11 mouse cellular contexts compared by ENCODE assay signal in genomic region chr1:34666226-34666662, GRCm38 (mm10).
A peak's percentile ranks its signal among the peaks of the same experiment; 100 is the strongest.
DNase-seq lines count a peak whose midpoint lies in the region; ATAC-seq and TF ChIP-seq lines count a peak whose summit lies in the region.
"Had no signal": no experiment of that assay in that cellular context is flagged by ENCODE, and none has a peak within 500 bp of the region (broad histone marks: within the 10 kb centered on the region; RNA-seq: fewer than 3 reads in every experiment).

No protein-coding gene starts in this region.

- H3K4me1 ChIP-seq in forebrain, postnatal 0 days (ENCODE audit: insufficient read depth) = no peaks in the 10 kb centered on the region
- peaks cover 10% of the 10 kb centered on the region for H3K4me1 ChIP-seq in midbrain, embryonic 15.5 days
- H3K4me1 ChIP-seq: megakaryocyte, embryonic 14.5 days had no signal

- H3K9ac ChIP-seq in forebrain, postnatal 0 days = no peak overlapping the region
- H3K9ac ChIP-seq in midbrain, embryonic 15.5 days = no peak overlapping the region

- H3K9me3 ChIP-seq in forebrain, postnatal 0 days (ENCODE audit: low read length) = no peaks in the 10 kb centered on the region
- no peaks in the 10 kb centered on the region for H3K9me3 ChIP-seq in midbrain, embryonic 15.5 days
- H3K9me3 ChIP-seq: megakaryocyte, embryonic 14.5 days had no signal

- TF ChIP-seq CTCF in forebrain, postnatal 0 days (IDR thresholded peaks at IDR 0.05; ENCODE audit: low read depth) = no peak

- H3K4me2 ChIP-seq in forebrain, postnatal 0 days (ENCODE audit: low read depth) = no peak overlapping the region
- no peak overlapping the region for H3K4me2 ChIP-seq in midbrain, embryonic 15.5 days

- peak; percentile 83 for ATAC-seq in forebrain, postnatal 0 days
- ATAC-seq in midbrain, embryonic 15.5 days (replicated peaks) = peak; percentile 84

- DNase-seq in ZHBTc4 (ENCODE audit: low read depth, low spot score) = peak; percentile 12
- peak; percentile 31 for DNase-seq in brain, adult 2 months (ENCODE audit: low read depth, low spot score)
- peak; percentile 47 for DNase-seq in forebrain, postnatal 0 days
- DNase-seq in thymus, postnatal 25 days = no peak
- no peak for DNase-seq in ovary, adult 18-20 months (ENCODE audit: low spot score)
- DNase-seq in kidney, postnatal 25 days = no peak
- DNase-seq: adrenal gland, postnatal 36 days; heart, adult 18-20 months; kidney, adult 8-10 months had no signal

- no peak overlapping the region for H3K4me3 ChIP-seq in forebrain, postnatal 0 days (ENCODE audit: low read depth, low read length)
- no peak overlapping the region for H3K4me3 ChIP-seq in midbrain, embryonic 15.5 days
- H3K4me3 ChIP-seq: megakaryocyte, embryonic 14.5 days had no signal

- 21% methylated on average over 13 of the region's 13 CpGs for WGBS in forebrain, postnatal 0 days
- WGBS in midbrain, embryonic 15.5 days = 25% methylated on average over 13 of the region's 13 CpGs

- peak overlapping the region; percentile 41; the same call in 1 of the 2 replicates for H3K27ac ChIP-seq in forebrain, postnatal 0 days (ENCODE audit: low read depth, low read length)
- peak overlapping the region; percentile 80 for H3K27ac ChIP-seq in midbrain, embryonic 15.5 days

- H3K36me3 ChIP-seq in forebrain, postnatal 0 days (ENCODE audit: insufficient read depth) = no peaks in the 10 kb centered on the region
- no peaks in the 10 kb centered on the region for H3K36me3 ChIP-seq in midbrain, embryonic 15.5 days (replicated peaks)

- H3K27me3 ChIP-seq in forebrain, postnatal 0 days (ENCODE audit: insufficient read depth, low read length) = no peaks in the 10 kb centered on the region
- H3K27me3 ChIP-seq in midbrain, embryonic 15.5 days (replicated peaks) = no peaks in the 10 kb centered on the region

Comparison
In these comparisons a context has a peak if more than half of its experiments do, and no peak if none do; other contexts are left out.
1. DNase-seq: peak in ZHBTc4 (single experiment), brain, adult 2 months (single experiment) and forebrain, postnatal 0 days (single experiment); none in thymus, postnatal 25 days (single experiment), ovary, adult 18-20 months (single experiment) and kidney, postnatal 25 days (0 of 2).